ENCODE assay signal across 13 mouse cellular contexts in genomic region chr7:141518926-141519325, GRCm38 (mm10). TPM values are rescaled to one million over a fixed set of nuclear protein-coding genes. Genes with fewer than 3 reads are reported as not detected.
DNase-seq lines count a peak whose midpoint lies in the region; ATAC-seq lines count a peak whose summit lies in the region.
"Had no signal": no experiment of that assay in that cellular context is flagged by ENCODE, and none has a peak within 500 bp of the region (broad histone marks: within the 10 kb centered on the region; RNA-seq: fewer than 3 reads in every experiment).

No protein-coding gene starts in this region.

- peak overlapping the region; percentile 56 for H3K27ac ChIP-seq in heart, embryonic 10.5 days
- H3K27ac ChIP-seq in brown adipose tissue, adult 24 weeks (replicated peaks; ENCODE audit: low read depth, low read length) = peak overlapping the region; percentile 48; the same call in 1 of the 2 replicates
- H3K27ac ChIP-seq in heart, embryonic 14.5 days (replicated peaks in 1 of 2; ENCODE audit: control insufficient read depth in 1 of 2, insufficient read depth in 1 of 2, low read depth in 2 of 2, low read length in 2 of 2) = peak overlapping the region; percentile 66 to 71
- peak overlapping the region; percentile 42 for H3K27ac ChIP-seq in liver, embryonic 12.5 days
- H3K27ac ChIP-seq: forebrain, embryonic 15.5 days; midbrain, embryonic 12.5 days had no signal

- peaks cover 29% of the 10 kb centered on the region for H3K36me3 ChIP-seq in heart, embryonic 10.5 days
- peaks cover 11% of the 10 kb centered on the region for H3K36me3 ChIP-seq in heart, embryonic 14.5 days (ENCODE audit: control insufficient read depth, insufficient read depth, low read length)
- peaks cover 96% of the 10 kb centered on the region for H3K36me3 ChIP-seq in liver, embryonic 12.5 days

- DNase-seq in heart, embryonic 10.5 days (ENCODE audit: low spot score) = no peak
- DNase-seq in heart, postnatal 14 days = no peak
- DNase-seq in adipocyte (ENCODE audit: low spot score) = no peak
- DNase-seq in adrenal gland, adult 8-10 months = no peak
- DNase-seq: lung, postnatal 14 days had no signal

- peak; percentile 65; the same call in 1 of the 2 replicates for ATAC-seq in heart, embryonic 14.5 days (ENCODE audit: insufficient number of reproducible peaks, insufficient read depth, low FRiP score, low read depth)
- peak; percentile 86 for ATAC-seq in liver, embryonic 12.5 days
- no peak for ATAC-seq in granulocyte monocyte progenitor cell, adult 5-6 weeks (replicated peaks; ENCODE audit: poor library complexity, severe bottlenecking)
- ATAC-seq: forebrain, embryonic 15.5 days had no signal

- H3K4me3 ChIP-seq in heart, embryonic 10.5 days = no peak overlapping the region
- no peak overlapping the region for H3K4me3 ChIP-seq in brown adipose tissue, adult 24 weeks (ENCODE audit: insufficient read depth, low read depth, low read length)
- no peak overlapping the region for H3K4me3 ChIP-seq in heart, embryonic 14.5 days (ENCODE audit: control insufficient read depth in 1 of 2, insufficient read depth in 1 of 2, low read depth in 1 of 2, low read length in 2 of 2)
- H3K4me3 ChIP-seq in liver, embryonic 12.5 days = no peak overlapping the region
- H3K4me3 ChIP-seq: forebrain, embryonic 15.5 days; midbrain, embryonic 12.5 days; myocyte had no signal

- no peak overlapping the region for H3K4me2 ChIP-seq in heart, embryonic 14.5 days (ENCODE audit: low read length)
- peak overlapping the region; percentile 15 for H3K4me2 ChIP-seq in liver, embryonic 12.5 days
- H3K4me2 ChIP-seq: forebrain, embryonic 15.5 days; midbrain, embryonic 12.5 days had no signal

- H3K9ac ChIP-seq in heart, embryonic 14.5 days (ENCODE audit: low read length) = no peak overlapping the region
- H3K9ac ChIP-seq in liver, embryonic 12.5 days = 0 out of 2 replicates have a peak overlapping the region, but pooled peaks have one; percentile 18
- H3K9ac ChIP-seq: forebrain, embryonic 15.5 days; midbrain, embryonic 12.5 days had no signal

- 33% methylated on average over 3 of the region's 3 CpGs for WGBS in heart, embryonic 10.5 days
- WGBS in heart, embryonic 14.5 days = 28% methylated on average over 3 of the region's 3 CpGs
- WGBS in liver, embryonic 12.5 days (ENCODE audit: insufficient replicate concordance) = 25% methylated on average over 3 of the region's 3 CpGs

- intact Hi-C loops in heart, postnatal 14 days (cut with DNase I) = no loop called here

- no peaks in the 10 kb centered on the region for H3K27me3 ChIP-seq in heart, embryonic 10.5 days (ENCODE audit: insufficient read depth, poor library complexity, severe bottlenecking)
- no peaks in the 10 kb centered on the region for H3K27me3 ChIP-seq in heart, embryonic 14.5 days (ENCODE audit: control insufficient read depth, insufficient read depth, low read length)
- H3K27me3 ChIP-seq in liver, embryonic 12.5 days (replicated peaks) = no peaks in the 10 kb centered on the region
- H3K27me3 ChIP-seq: CH12.LX; forebrain, embryonic 15.5 days; midbrain, embryonic 12.5 days had no signal

- peaks cover 26% of the 10 kb centered on the region for H3K4me1 ChIP-seq in heart, embryonic 10.5 days
- H3K4me1 ChIP-seq in brown adipose tissue, adult 24 weeks (ENCODE audit: control insufficient read depth, insufficient read depth, insufficient read length, low read length) = peaks cover 17% of the 10 kb centered on the region
- H3K4me1 ChIP-seq in heart, embryonic 14.5 days (ENCODE audit: control insufficient read depth in 2 of 2, insufficient read depth in 2 of 2, low read length in 2 of 2) = peaks cover 13 to 21% of the 10 kb centered on the region in 2 experiments
- H3K4me1 ChIP-seq in liver, embryonic 12.5 days = peaks cover 34% of the 10 kb centered on the region
- H3K4me1 ChIP-seq: forebrain, embryonic 15.5 days; midbrain, embryonic 12.5 days had no signal

- no peaks in the 10 kb centered on the region for H3K9me3 ChIP-seq in heart, embryonic 10.5 days
- H3K9me3 ChIP-seq in heart, embryonic 14.5 days (ENCODE audit: control insufficient read depth, low read length) = no peaks in the 10 kb centered on the region
- no peaks in the 10 kb centered on the region for H3K9me3 ChIP-seq in liver, embryonic 12.5 days (replicated peaks)
- H3K9me3 ChIP-seq: forebrain, embryonic 15.5 days; midbrain, embryonic 12.5 days had no signal

RNA-seq across cellular contexts. Expression of gene Chid1, which starts 20.7 kb away (rescaled TPM):
- 40.5 and 45.3 TPM in 2 replicates for polyA plus RNA-seq in heart, embryonic 10.5 days (2016; fragmentation: Nextera tagmentation; extraction: Ambion mirVana)
- total RNA-seq in heart, postnatal 14 days (2021) = 10 to 100 TPM; 42.6 to 42.8 TPM
- 13.4 and 19.8 TPM in 2 replicates for polyA plus RNA-seq in brown adipose tissue, adult 24 weeks (2012; ENCODE audit: insufficient read depth, insufficient read length, missing spikeins)
- 32.5 and 33.3 TPM in 2 replicates for polyA plus RNA-seq in heart, embryonic 14.5 days (2014; fragmentation: Nextera tagmentation; extraction: Ambion mirVana)
- 32.0 and 32.7 TPM in 2 replicates for polyA plus RNA-seq in liver, embryonic 12.5 days (2016; fragmentation: Nextera tagmentation; extraction: Ambion mirVana)
- 12.2 and 26.1 TPM in 2 replicates for total RNA-seq in granulocyte monocyte progenitor cell, adult 5-6 weeks (2014; fragmentation: Nextera tagmentation)
- 40.2 and 40.9 TPM in 2 replicates for total RNA-seq in granulocyte monocyte progenitor cell, adult 5-6 weeks (2017)
- 10 to 100 TPM; 57.5 to 69.9 (median 62.5) TPM for total RNA-seq in adrenal gland, adult 8-10 months (2022)

RNA-seq across cellular contexts. Expression of gene Ap2a2, which starts 43.0 kb away (rescaled TPM):
- 79.5 and 79.9 TPM in 2 replicates for polyA plus RNA-seq in heart, embryonic 10.5 days (2016; fragmentation: Nextera tagmentation; extraction: Ambion mirVana)
- 10 to 100 TPM; 51.4 to 52.2 TPM for total RNA-seq in heart, postnatal 14 days (2021)
- 40.3 and 42.7 TPM in 2 replicates for polyA plus RNA-seq in brown adipose tissue, adult 24 weeks (2012; ENCODE audit: insufficient read depth, insufficient read length, missing spikeins)
- 48.1 and 49.9 TPM in 2 replicates for polyA plus RNA-seq in heart, embryonic 14.5 days (2014; fragmentation: Nextera tagmentation; extraction: Ambion mirVana)
- polyA plus RNA-seq in liver, embryonic 12.5 days (2016; fragmentation: Nextera tagmentation; extraction: Ambion mirVana) = 91.6 and 92.0 TPM in 2 replicates
- 18.9 and 21.0 TPM in 2 replicates for total RNA-seq in granulocyte monocyte progenitor cell, adult 5-6 weeks (2014; fragmentation: Nextera tagmentation)
- total RNA-seq in granulocyte monocyte progenitor cell, adult 5-6 weeks (2017) = 20.2 and 28.4 TPM in 2 replicates
- 10 to 100 TPM; 54.9 to 79.7 (median 66.5) TPM for total RNA-seq in adrenal gland, adult 8-10 months (2022)

RNA-seq across cellular contexts. Expression of gene Tspan4, which starts 43.9 kb away (rescaled TPM):
- 69.0 and 70.8 TPM in 2 replicates for polyA plus RNA-seq in heart, embryonic 10.5 days (2016; fragmentation: Nextera tagmentation; extraction: Ambion mirVana)
- 10 to 100 TPM; 24.0 to 31.2 TPM for total RNA-seq in heart, postnatal 14 days (2021)
- 39.6 and 74.6 TPM in 2 replicates for polyA plus RNA-seq in brown adipose tissue, adult 24 weeks (2012; ENCODE audit: insufficient read depth, insufficient read length, missing spikeins)
- polyA plus RNA-seq in heart, embryonic 14.5 days (2014; fragmentation: Nextera tagmentation; extraction: Ambion mirVana) = 61.5 and 65.0 TPM in 2 replicates
- 56.1 and 60.9 TPM in 2 replicates for polyA plus RNA-seq in liver, embryonic 12.5 days (2016; fragmentation: Nextera tagmentation; extraction: Ambion mirVana)
- total RNA-seq in granulocyte monocyte progenitor cell, adult 5-6 weeks (2014; fragmentation: Nextera tagmentation) = 50.4 and 53.8 TPM in 2 replicates
- 42.6 and 44.9 TPM in 2 replicates for total RNA-seq in granulocyte monocyte progenitor cell, adult 5-6 weeks (2017)
- total RNA-seq in adrenal gland, adult 8-10 months (2022) = 100 to 1,000 TPM in 2 of 4 experiments, 10 to 100 TPM in 2; 89.1 to 191 (median 124) TPM

RNA-seq across cellular contexts. Expression of gene Polr2l, which starts 44.0 kb away (rescaled TPM):
- 73.2 and 74.5 TPM in 2 replicates for polyA plus RNA-seq in heart, embryonic 10.5 days (2016; fragmentation: Nextera tagmentation; extraction: Ambion mirVana)
- 10 to 100 TPM; 69.8 to 71.4 TPM for total RNA-seq in heart, postnatal 14 days (2021)
- 28.8 and 36.4 TPM in 2 replicates for polyA plus RNA-seq in brown adipose tissue, adult 24 weeks (2012; ENCODE audit: insufficient read depth, insufficient read length, missing spikeins)
- 73.2 and 78.0 TPM in 2 replicates for polyA plus RNA-seq in heart, embryonic 14.5 days (2014; fragmentation: Nextera tagmentation; extraction: Ambion mirVana)
- 74.6 and 76.1 TPM in 2 replicates for polyA plus RNA-seq in liver, embryonic 12.5 days (2016; fragmentation: Nextera tagmentation; extraction: Ambion mirVana)
- total RNA-seq in granulocyte monocyte progenitor cell, adult 5-6 weeks (2014; fragmentation: Nextera tagmentation) = 36.4 and 59.6 TPM in 2 replicates
- 40.9 and 43.5 TPM in 2 replicates for total RNA-seq in granulocyte monocyte progenitor cell, adult 5-6 weeks (2017)
- total RNA-seq in adrenal gland, adult 8-10 months (2022) = 100 to 1,000 TPM in 3 of 4 experiments, 10 to 100 TPM in 1; 99.4 to 147 (median 129) TPM

RNA-seq across cellular contexts. Expression of gene Cd151, which starts 51.7 kb away (rescaled TPM):
- polyA plus RNA-seq in heart, embryonic 10.5 days (2016; fragmentation: Nextera tagmentation; extraction: Ambion mirVana) = 23.1 and 38.2 TPM in 2 replicates
- total RNA-seq in heart, postnatal 14 days (2021) = 100 to 1,000 TPM; 258 to 268 TPM
- polyA plus RNA-seq in brown adipose tissue, adult 24 weeks (2012; ENCODE audit: insufficient read depth, insufficient read length, missing spikeins) = 223 and 257 TPM in 2 replicates
- polyA plus RNA-seq in heart, embryonic 14.5 days (2014; fragmentation: Nextera tagmentation; extraction: Ambion mirVana) = 77.5 and 115 TPM in 2 replicates
- 5.7 and 6.2 TPM in 2 replicates for polyA plus RNA-seq in liver, embryonic 12.5 days (2016; fragmentation: Nextera tagmentation; extraction: Ambion mirVana)
- total RNA-seq in granulocyte monocyte progenitor cell, adult 5-6 weeks (2014; fragmentation: Nextera tagmentation) = 19.2 and 20.0 TPM in 2 replicates
- total RNA-seq in granulocyte monocyte progenitor cell, adult 5-6 weeks (2017) = 18.4 and 20.4 TPM in 2 replicates
- total RNA-seq in adrenal gland, adult 8-10 months (2022) = 100 to 1,000 TPM; 323 to 455 (median 409) TPM
